Mouse (Mus musculus) heart, embryonic 16.5 days (tissue): Measurements from ENCODE around the gene Rarb. TPM values are rescaled to one million over a fixed set of nuclear protein-coding genes. Genes with fewer than 3 reads are reported as not detected.

Experiments used
- ATAC-seq: fragments of 200-750 bp; cut with Nextera tagmentation; replicated peaks from 2 replicates; pipeline ENCODE4 v1.8.0; 2017; ENCODE audit warnings: moderate number of reproducible peaks; ENCODE audit not compliant: insufficient read depth, low FRiP score; ENCODE audit errors: extremely low read depth
- H3K27ac ChIP-seq: fragments of 300-500 bp; sonication (generic); 2 replicates; pipeline ENCODE4 v1.5.1; 2014; ENCODE audit warnings: mild to moderate bottlenecking, low read length, control low read depth, moderate library complexity
- H3K27me3 ChIP-seq: fragments of 300-500 bp; sonication (generic); 2 replicates; pipeline ENCODE4 v1.6.1; 2014; ENCODE audit warnings: low read length, mixed read lengths; ENCODE audit not compliant: control insufficient read depth, insufficient read depth
- H3K36me3 ChIP-seq: fragments of 300-500 bp; sonication (generic); 2 replicates; pipeline ENCODE4 v1.6.1; 2014; ENCODE audit not compliant: control insufficient read depth, insufficient read depth
- H3K4me1 ChIP-seq: fragments of 300-500 bp; sonication (generic); 2 replicates; pipeline ENCODE4 v1.6.1; 2014; ENCODE audit warnings: low read length, mixed read lengths; ENCODE audit not compliant: control insufficient read depth, insufficient read depth
- H3K4me2 ChIP-seq: fragments of 300-500 bp; sonication (generic); 2 replicates; pipeline ENCODE4 v1.6.1; 2014; ENCODE audit warnings: low read depth, mild to moderate bottlenecking, control low read depth, low read length
- H3K4me3 ChIP-seq: fragments of 300-500 bp; sonication (generic); 2 replicates; pipeline ENCODE4 v1.5.1; 2014; ENCODE audit warnings: mild to moderate bottlenecking, control low read depth, low read length
- H3K9ac ChIP-seq: fragments of 300-500 bp; sonication (generic); 2 replicates; pipeline ENCODE4 v1.6.1; 2014; ENCODE audit warnings: low read length, control low read depth
- H3K9me3 ChIP-seq: fragments of 300-500 bp; sonication (generic); replicated peaks from 2 replicates; pipeline ENCODE4 v1.6.1; 2016; ENCODE audit warnings: low read length; ENCODE audit not compliant: control insufficient read depth
- WGBS: fragments of 180-500 bp; shearing (Covaris S2); extraction: QIAGEN DNeasy Blood & Tissue Kit; methylation state at CpG from one replicate; pipeline ENCODE4 v1.1.7; 2014; 5-methylcytosine and 5-hydroxymethylcytosine counted together
- polyA plus RNA-seq: library from polyadenylated mRNA; unstranded; fragments of >200 nt; fragmentation: Nextera tagmentation; extraction: Ambion mirVana; gene quantifications from 2 replicates; pipeline ENCODE4 v1.2.1, GENCODE M21; 2015

Gene Rarb
- polyA plus RNA-seq, 1 experiment from 2014 or later = 11.8 TPM

DNA sequence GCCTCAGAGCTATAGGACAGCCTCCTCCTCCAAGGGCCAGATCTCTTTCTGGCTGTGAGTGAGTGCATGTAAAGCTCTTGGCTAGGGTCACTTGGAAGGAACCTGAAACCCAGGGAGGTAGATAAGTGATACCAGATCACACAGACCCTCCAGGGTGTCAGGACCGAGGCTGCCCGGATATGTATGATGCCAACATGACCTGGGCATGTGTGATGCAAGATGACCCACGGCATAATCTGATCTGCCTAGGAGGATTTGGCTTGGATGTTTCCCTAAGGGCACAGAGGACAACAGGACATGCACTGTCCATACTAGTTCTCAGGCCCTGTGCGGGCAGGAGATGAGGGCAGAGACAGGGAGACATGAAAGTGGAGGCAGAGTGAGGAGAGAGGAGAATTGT is 374.1 kb downstream of the Rarb start:
- Histone ChIP-seq H3K9ac (no peak overlapping the region), H3K4me2 (no peak overlapping the region), H3K4me3 (no peak overlapping the region), H3K9me3 (no peaks in the 10 kb centered on the region), H3K27me3 (no peaks in the 10 kb centered on the region), H3K4me1 (peaks cover 6% of the 10 kb centered on the region), H3K27ac (no peak overlapping the region), H3K36me3 (peaks cover 8% of the 10 kb centered on the region)
- WGBS = 71% methylated on average over 4 of the region's 4 CpGs
- no peak for ATAC-seq

GRCm38 (mm10) chr14:16439385-16440126 is 379.4 kb downstream of the Rarb start:
- no peak for ATAC-seq
- H3K27me3 ChIP-seq = no peaks in the 10 kb centered on the region
- no peak overlapping the region for H3K9ac ChIP-seq
- H3K36me3 ChIP-seq = peaks cover 10% of the 10 kb centered on the region
- H3K27ac ChIP-seq = no peak overlapping the region
- WGBS = 73% methylated on average over 6 of the region's 6 CpGs
- H3K4me2 ChIP-seq = no peak overlapping the region
- H3K4me1 ChIP-seq = no peaks in the 10 kb centered on the region
- no peaks in the 10 kb centered on the region for H3K9me3 ChIP-seq
- H3K4me3 ChIP-seq = no peak overlapping the region

DNA sequence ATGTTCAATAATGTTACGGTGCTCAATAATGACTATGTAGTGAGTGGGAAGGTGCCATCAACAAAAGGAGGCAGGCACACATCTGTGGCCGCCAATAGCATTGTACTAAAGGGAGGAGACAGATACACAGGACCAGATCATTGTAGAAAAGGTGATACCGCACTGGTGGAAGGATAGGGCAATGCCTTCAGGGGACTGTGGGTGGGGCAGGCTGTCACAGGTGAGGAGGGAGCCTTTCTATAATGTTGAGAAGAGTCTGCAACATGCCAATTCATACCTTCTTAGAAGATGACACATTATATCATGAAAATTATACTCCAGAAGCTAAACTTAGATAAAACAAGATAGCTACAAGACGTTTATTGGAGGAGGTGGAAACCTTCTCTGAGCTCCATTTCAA is 381.6 kb downstream of the Rarb start:
- Histone ChIP-seq H3K9ac (no peak overlapping the region), H3K4me3 (no peak overlapping the region), H3K27ac (no peak overlapping the region), H3K27me3 (no peaks in the 10 kb centered on the region), H3K9me3 (no peaks in the 10 kb centered on the region), H3K4me2 (no peak overlapping the region), H3K36me3 (0 out of 2 replicates have a peak, but pooled peaks cover 7% of the 10 kb centered on the region), H3K4me1 (peaks cover 9% of the 10 kb centered on the region)
- no peak for ATAC-seq
- WGBS = 89% methylated on average over 4 of the region's 4 CpGs

DNA sequence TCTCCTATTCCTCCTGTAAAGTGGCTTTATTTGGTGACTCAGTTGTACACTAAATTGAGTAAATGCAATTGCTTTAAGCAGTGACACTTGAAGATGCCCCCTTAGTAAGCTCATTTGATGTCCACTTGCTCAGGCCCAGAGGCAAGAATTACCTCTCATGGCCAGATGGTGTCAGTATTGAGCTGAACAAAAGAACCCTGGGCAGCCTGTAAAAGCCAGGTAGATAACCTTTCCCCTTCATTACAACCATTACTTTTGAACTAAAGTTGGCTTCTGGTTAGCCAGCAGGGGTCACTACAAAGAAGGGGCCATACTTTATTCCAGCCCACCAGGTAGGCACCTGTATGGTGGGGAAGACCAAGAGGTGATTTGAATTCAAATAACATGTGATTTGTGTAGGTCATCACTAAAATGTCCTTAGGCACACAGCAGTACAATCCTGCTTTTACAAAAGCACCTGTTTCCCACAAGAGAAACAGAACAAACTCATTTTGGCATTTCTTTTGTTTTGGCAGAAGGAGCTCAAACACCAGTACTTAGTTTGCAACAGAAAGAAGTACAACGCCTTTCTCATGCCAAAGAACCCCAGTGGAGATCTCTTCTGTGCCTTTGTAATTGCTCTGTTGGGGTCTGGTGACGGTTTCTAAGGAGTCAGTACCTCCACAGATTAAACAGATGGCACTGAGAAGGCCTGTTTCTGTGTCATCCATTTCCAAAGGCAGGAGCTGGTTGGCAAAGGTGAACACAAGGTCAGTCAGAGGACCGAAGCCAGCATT is 384.4 kb downstream of the Rarb start:
- no peaks in the 10 kb centered on the region for H3K9me3 ChIP-seq
- H3K27ac ChIP-seq = peak overlapping the region; percentile 33
- H3K9ac ChIP-seq = no peak overlapping the region
- peaks cover 14% of the 10 kb centered on the region for H3K36me3 ChIP-seq
- WGBS = 64% methylated on average over 3 of the region's 3 CpGs
- no peak for ATAC-seq
- peaks cover 9% of the 10 kb centered on the region for H3K4me1 ChIP-seq
- H3K27me3 ChIP-seq = no peaks in the 10 kb centered on the region
- H3K4me2 ChIP-seq = no peak overlapping the region
- no peak overlapping the region for H3K4me3 ChIP-seq

GRCm38 (mm10) chr14:16433206-16433605 is 385.8 kb downstream of the Rarb start:
- H3K4me3 ChIP-seq = no peak overlapping the region
- peaks cover 17% of the 10 kb centered on the region for H3K36me3 ChIP-seq

GRCm38 (mm10) chr14:16432550-16432949 is 386.4 kb downstream of the Rarb start:
- H3K9ac ChIP-seq = no peak overlapping the region
- no peak; the same call in 1 of the 2 replicates for ATAC-seq
- H3K4me1 ChIP-seq = peaks cover 9% of the 10 kb centered on the region
- no peak overlapping the region for H3K4me2 ChIP-seq
- no peaks in the 10 kb centered on the region for H3K27me3 ChIP-seq
- 67% methylated on average over 3 of the region's 3 CpGs for WGBS
- no peaks in the 10 kb centered on the region for H3K9me3 ChIP-seq
- peak overlapping the region; percentile 91 for H3K27ac ChIP-seq
- no peak overlapping the region for H3K4me3 ChIP-seq
- H3K36me3 ChIP-seq = peaks cover 18% of the 10 kb centered on the region

More at GRCm38 (mm10) chr14:16433206-16433605, 385.8 kb downstream of the Rarb start:
- WGBS = 33% methylated on average over 2 of the region's 2 CpGs
- H3K9ac ChIP-seq = no peak overlapping the region; the same call in 1 of the 2 replicates
- H3K4me2 ChIP-seq = peak overlapping the region; percentile 15; the same call in 1 of the 2 replicates
- peaks cover 9% of the 10 kb centered on the region for H3K4me1 ChIP-seq
- H3K27me3 ChIP-seq = no peaks in the 10 kb centered on the region
- H3K9me3 ChIP-seq = no peaks in the 10 kb centered on the region
- peak; percentile 75 for ATAC-seq
- H3K27ac ChIP-seq = peak overlapping the region; percentile 91

GRCm38 (mm10) chr14:16431941-16432499 is 386.9 kb downstream of the Rarb start:
- 47% methylated on average over 4 of the region's 4 CpGs for WGBS
- no peak for ATAC-seq
- Histone ChIP-seq H3K9ac (no peak overlapping the region), H3K4me2 (no peak overlapping the region), H3K27ac (no peak overlapping the region), H3K36me3 (peaks cover 20% of the 10 kb centered on the region), H3K4me1 (peaks cover 9% of the 10 kb centered on the region), H3K27me3 (no peaks in the 10 kb centered on the region), H3K9me3 (no peaks in the 10 kb centered on the region), H3K4me3 (no peak overlapping the region)

DNA sequence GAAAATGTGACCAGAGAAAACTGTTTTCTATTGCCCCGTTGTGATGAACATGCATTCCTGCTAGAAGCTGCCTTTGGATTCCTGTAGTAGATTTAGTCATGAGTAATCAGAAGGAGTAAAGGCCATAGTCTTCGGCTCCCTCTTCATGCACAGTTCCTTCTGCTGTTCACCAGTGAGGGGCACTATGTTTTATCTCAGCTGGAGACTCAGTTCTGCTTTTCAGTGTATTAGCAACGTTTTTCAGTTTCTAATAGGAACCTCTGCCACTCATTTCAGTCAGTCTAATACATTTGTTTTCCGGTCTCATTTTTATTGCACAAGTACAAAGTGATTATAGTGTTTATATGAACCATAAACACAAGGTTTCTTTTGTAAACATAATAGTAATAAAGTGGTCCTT is 391.4 kb downstream of the Rarb start:
- no peak overlapping the region for H3K27ac ChIP-seq
- H3K4me1 ChIP-seq = no peaks in the 10 kb centered on the region
- ATAC-seq = no peak
- H3K9ac ChIP-seq = no peak overlapping the region
- no peaks in the 10 kb centered on the region for H3K9me3 ChIP-seq
- H3K4me2 ChIP-seq = no peak overlapping the region
- no peak overlapping the region for H3K4me3 ChIP-seq
- no peaks in the 10 kb centered on the region for H3K27me3 ChIP-seq
- H3K36me3 ChIP-seq = peaks cover 27% of the 10 kb centered on the region
- 77% methylated on average over 4 of the region's 4 CpGs for WGBS

- H3K9ac ChIP-seq = no peak overlapping the region
- ATAC-seq = no peak
- 88% methylated on average over 4 of the region's 4 CpGs for WGBS
- H3K4me3 ChIP-seq = no peak overlapping the region
- no peak overlapping the region for H3K27ac ChIP-seq
- H3K4me2 ChIP-seq = no peak overlapping the region
- H3K9me3 ChIP-seq = no peaks in the 10 kb centered on the region
- H3K27me3 ChIP-seq = no peaks in the 10 kb centered on the region
- H3K4me1 ChIP-seq = no peaks in the 10 kb centered on the region
- peaks cover 28% of the 10 kb centered on the region for H3K36me3 ChIP-seq
These were observed 404.8 kb downstream of the Rarb start for GRCm38 (mm10) chr14:16414163-16414562.
